Mouse (Mus musculus) CH12.LX (cell line): Measurements from ENCODE around the gene Plekhg3. TPM values are rescaled to one million over a fixed set of nuclear protein-coding genes. Genes with fewer than 3 reads are reported as not detected.

ENCODE experiments used
- DNase-seq: peaks from one replicate; pipeline ENCODE4 v3.0.0-alpha.2; 2013; ENCODE audit errors: extremely low read depth
- H3K27ac ChIP-seq: 2 replicates; pipeline ENCODE4 v1.5.1; 2012; ENCODE audit warnings: low read depth, mild to moderate bottlenecking, control low read depth, moderate library complexity; ENCODE audit not compliant: insufficient read depth
- H3K27me3 ChIP-seq: replicated peaks from 2 replicates; pipeline ENCODE3; 2012; ENCODE audit warnings: inconsistent platforms
- H3K36me3 ChIP-seq, 2 experiments: replicated peaks in 1 of 2; 2 replicates each; pipeline versions ENCODE3 to v1.6.1; 2012; ENCODE audit warnings: inconsistent platforms in 1 of 2, low read length in 1 of 2, mild to moderate bottlenecking in 1 of 2, mixed read lengths in 1 of 2, moderate library complexity in 1 of 2; ENCODE audit not compliant: control insufficient read depth in 1 of 2, insufficient read depth in 1 of 2
- H3K4me1 ChIP-seq, 2 experiments: 2 replicates each; pipeline ENCODE4 v1.6.1; 2012; ENCODE audit warnings: inconsistent platforms in 1 of 2, moderate library complexity in 1 of 2; ENCODE audit not compliant: insufficient read depth in 2 of 2, control insufficient read depth in 1 of 2
- H3K4me2 ChIP-seq: 2 replicates; pipeline ENCODE4 v1.6.1; 2012; ENCODE audit warnings: low read depth, mild to moderate bottlenecking, control low read depth; ENCODE audit not compliant: poor library complexity, insufficient read depth, severe bottlenecking
- H3K4me3 ChIP-seq, 3 experiments: fragments of 150-350 bp in 1 of 3; sonication (generic) in 1 of 3; replicated peaks in 1 of 3; 2 replicates each; pipeline versions ENCODE3 to v1.5.1; 2011 to 2012; ENCODE audit warnings: low read depth in 2 of 3, low read length in 2 of 3, mild to moderate bottlenecking in 2 of 3, moderate library complexity in 2 of 3, control low read depth in 1 of 3, improper control_type of control experiment in 1 of 3, inconsistent platforms in 1 of 3, mixed read lengths in 1 of 3; ENCODE audit not compliant: poor library complexity in 1 of 3
- H3K79me2 ChIP-seq: replicated peaks from 2 replicates; pipeline ENCODE4 v1.6.1; 2012; ENCODE audit warnings: mild to moderate bottlenecking, moderate library complexity; ENCODE audit not compliant: control insufficient read depth, poor library complexity, insufficient read depth, severe bottlenecking; ENCODE audit errors: extremely low read depth
- H3K9ac ChIP-seq: 2 replicates; pipeline ENCODE4 v1.6.1; 2012; ENCODE audit warnings: low read depth, mild to moderate bottlenecking, control low read depth, moderate library complexity; ENCODE audit not compliant: insufficient read depth
- H3K9me3 ChIP-seq: replicated peaks from 2 replicates; pipeline ENCODE3; 2012; ENCODE audit warnings: low read length, inconsistent platforms, mixed read lengths
- BHLHE40 ChIP-seq: IDR thresholded peaks from 2 replicates; pipeline ENCODE4 v1.6.1; 2011; ENCODE audit warnings: mild to moderate bottlenecking, low read depth, low read length, improper control_type of control experiment
- CHD1 ChIP-seq: IDR thresholded peaks from 2 replicates; pipeline ENCODE4 v1.6.1; 2012; ENCODE audit warnings: low read depth, low read length, improper control_type of control experiment, inconsistent platforms
- EP300 ChIP-seq: IDR thresholded peaks from 2 replicates; pipeline ENCODE4 v1.6.1; 2011; ENCODE audit warnings: low read length, improper control_type of control experiment
- MXI1 ChIP-seq: IDR thresholded peaks from 2 replicates; pipeline ENCODE4 v1.6.1; 2011; ENCODE audit warnings: mild to moderate bottlenecking, low read depth, low read length, improper control_type of control experiment
- SIN3A ChIP-seq: IDR thresholded peaks from 2 replicates; pipeline ENCODE4 v1.6.1; 2012; ENCODE audit warnings: low read length, improper control_type of control experiment, inconsistent platforms
- SMC3 ChIP-seq: IDR thresholded peaks from 2 replicates; pipeline ENCODE4 v1.6.1; 2011; ENCODE audit warnings: low read depth, low read length, improper control_type of control experiment
- TBP ChIP-seq: conservative IDR thresholded peaks from 2 replicates; pipeline ENCODE4 v1.6.1; 2011; ENCODE audit warnings: low read depth, low read length, improper control_type of control experiment
- TCF12 ChIP-seq: IDR thresholded peaks from 2 replicates; pipeline ENCODE4 v1.6.1; 2014; ENCODE audit warnings: low read depth, mild to moderate bottlenecking, inconsistent platforms, low read length, improper control_type of control experiment
- UBTF ChIP-seq: IDR thresholded peaks from 2 replicates; pipeline ENCODE4 v1.6.1; 2012; ENCODE audit warnings: low read depth, mild to moderate bottlenecking, inconsistent platforms, low read length, improper control_type of control experiment, moderate library complexity
- ZKSCAN1 ChIP-seq: IDR thresholded peaks from 2 replicates; pipeline ENCODE4 v1.6.1; 2012; ENCODE audit warnings: low read depth, inconsistent platforms, low read length, improper control_type of control experiment, borderline replicate concordance
- ZNF384 ChIP-seq: IDR thresholded peaks from 2 replicates; pipeline ENCODE4 v1.6.1; 2012; ENCODE audit warnings: low read depth, low read length, improper control_type of control experiment, inconsistent platforms
- dilution Hi-C: fragments of 300-500 bp; cut with MboI; formaldehyde crosslinking; loops from 2 replicates; pipeline ENCODE4 v1.14.3; 2020; ENCODE audit warnings: low sequenced_read_pairs; ENCODE audit not compliant: extremely low pct_unique_long_range_greater_than_20kb, extremely low pct_ligation_motif_present
- in situ Hi-C: fragments of 300-500 bp; cut with MboI; formaldehyde crosslinking; loops from 3 replicates; pipeline ENCODE4 v1.14.3; 2019; ENCODE audit warnings: low sequenced_read_pairs, low pct_ligation_motif_present, low pct_unique_long_range_greater_than_20kb, mixed read lengths
- polyA plus RNA-seq: library from polyadenylated mRNA; unstranded; fragments of >175 nt; gene quantifications from 2 replicates; pipeline ENCODE4 v1.2.1, GENCODE M21; 2012; ENCODE audit warnings: low read depth; ENCODE audit not compliant: insufficient read length
- total RNA-seq, 2 experiments: library from RNA; depleted of rRNA; stranded (reverse); fragments of 300-350 nt in 1 of 2; fragments of >200 nt in 1 of 2; gene quantifications; 2 replicates each; pipeline ENCODE4 v1.2.3; 2012 to 2014

The Plekhg3 gene
- total and polyA plus RNA-seq, 3 experiments, result 0.04 to 6.1 (median 0.27) TPM

GRCm38 (mm10) chr12:76534641-76535283, 4.1 kb downstream of the Plekhg3 start:
- peak overlapping the region; percentile 95 for H3K4me2 ChIP-seq
- no peak for DNase-seq
- peak overlapping the region; percentile 45 for H3K9ac ChIP-seq
- in situ Hi-C loops (no loop called here), dilution Hi-C loops (no loop called here)
- no peaks in the 10 kb centered on the region for H3K36me3 ChIP-seq
- peaks cover 59% of the 10 kb centered on the region for H3K27me3 ChIP-seq
- H3K79me2 ChIP-seq, result peaks cover 4% of the 10 kb centered on the region; the same call in 1 of the 2 replicates
- peak overlapping the region; percentile 90 for H3K27ac ChIP-seq
- H3K9me3 ChIP-seq, result peaks cover 2% of the 10 kb centered on the region
- peaks cover 11 to 42% of the 10 kb centered on the region in 2 experiments for H3K4me1 ChIP-seq
- no peak for TF ChIP-seq SMC3
- peak; percentile 34; the same call in 1 of the 2 replicates for TF ChIP-seq SIN3A
- peak; percentile 58 for TF ChIP-seq ZNF384
- TF ChIP-seq UBTF, result 0 out of 2 replicates have a peak, but pooled peaks have one; percentile 2
- peak overlapping the region in 2 of 3 experiments; percentile 55 to 64 for H3K4me3 ChIP-seq

- H3K27ac ChIP-seq, result peak overlapping the region; percentile 79
- TF ChIP-seq TCF12, result peak; percentile 48; the same call in 1 of the 2 replicates
- no peak for TF ChIP-seq ZKSCAN1
- 0 out of 2 replicates have a peak, but pooled peaks have one; percentile 24 for TF ChIP-seq TBP
- peak; percentile 76 for TF ChIP-seq CHD1
- no peak; the same call in 1 of the 2 replicates for TF ChIP-seq MXI1
- TF ChIP-seq, all 38 proteins: peak for 3
- in situ Hi-C loops (no loop called here), dilution Hi-C loops (no loop called here)
- peaks cover 56% of the 10 kb centered on the region for H3K27me3 ChIP-seq
- peaks cover 4% of the 10 kb centered on the region; the same call in 1 of the 2 replicates for H3K79me2 ChIP-seq
- peak overlapping the region; percentile 45 for H3K9ac ChIP-seq
- peak overlapping the region; percentile 95 for H3K4me2 ChIP-seq
- no peak for DNase-seq
- H3K9me3 ChIP-seq, result peaks cover 2% of the 10 kb centered on the region
- peak overlapping the region in 2 of 3 experiments; percentile 17 to 55 for H3K4me3 ChIP-seq
- peaks cover 11 to 42% of the 10 kb centered on the region in 2 experiments for H3K4me1 ChIP-seq
- H3K36me3 ChIP-seq, result no peaks in the 10 kb centered on the region
Observed at GRCm38 (mm10) chr12:76535471-76535900, 4.8 kb downstream of the Plekhg3 start.

DNA sequence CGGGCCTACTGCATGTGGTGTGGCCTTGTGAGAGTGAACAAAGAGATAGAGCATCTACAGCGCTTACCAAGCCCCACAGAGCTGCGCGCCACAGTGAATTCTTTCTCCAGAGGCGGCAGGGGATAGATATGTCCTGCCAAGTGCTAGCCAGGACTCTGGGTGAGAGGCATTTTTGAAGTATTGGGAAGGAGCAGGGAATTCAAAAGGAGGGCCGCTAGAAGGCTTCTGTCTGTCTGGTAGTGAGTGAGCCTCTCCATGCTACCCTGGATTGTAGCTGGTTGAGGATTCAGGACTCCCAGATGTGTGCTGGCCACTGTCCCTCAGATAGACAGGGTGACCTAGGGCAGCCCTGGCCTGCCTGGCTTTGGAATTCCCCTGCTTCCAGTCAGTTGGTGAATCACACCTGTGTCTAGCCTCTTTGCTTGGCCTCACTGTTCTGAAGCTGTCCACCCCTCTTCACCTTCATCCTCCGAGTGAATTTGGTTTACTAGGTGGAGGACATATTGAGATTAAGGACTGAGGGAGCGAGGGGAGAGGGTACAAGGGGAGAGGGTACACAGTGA, 6.0 kb downstream of the Plekhg3 start:
- Histone ChIP-seq H3K4me1 (peaks cover 11 to 42% of the 10 kb centered on the region in 2 experiments), H3K79me2 (peaks cover 4% of the 10 kb centered on the region; the same call in 1 of the 2 replicates), H3K36me3 (no peaks in the 10 kb centered on the region), H3K27ac (peak overlapping the region; percentile 79), H3K9ac (peak overlapping the region; percentile 66), H3K4me2 (peak overlapping the region; percentile 95), H3K9me3 (peaks cover 2% of the 10 kb centered on the region), H3K27me3 (peaks cover 45% of the 10 kb centered on the region), H3K4me3 (peak overlapping the region in 1 of 3 experiments; percentile 17)
- TF ChIP-seq EP300 (peak; percentile 12; the same call in 1 of the 2 replicates), TCF12 (peak; percentile 58; the same call in 1 of the 2 replicates), BHLHE40 (no peak)
- dilution Hi-C loops, result no loop called here
- no peak for DNase-seq
- in situ Hi-C loops, result no loop called here
